Mouse (Mus musculus): ENCODE results near the gene Cdh24.

The Cdh24 gene

GRCm38 (mm10) chr14:54603686-54604085, 37.5 kb downstream of the Cdh24 start:
- DNase-seq: peak; percentile 10

- peak; percentile 99 for DNase-seq
Observed at GRCm38 (mm10) chr14:54603038-54603654, 38.0 kb downstream of the Cdh24 start.

GRCm38 (mm10) chr14:54602613-54603012, 38.6 kb downstream of the Cdh24 start:
- peak; percentile 12 for DNase-seq

GRCm38 (mm10) chr14:54601601-54602000, 39.6 kb downstream of the Cdh24 start:
- DNase-seq: no peak

GRCm38 (mm10) chr14:54597084-54597483, 44.1 kb downstream of the Cdh24 start:
- DNase-seq: no peak

- DNase-seq: no peak
Observed at GRCm38 (mm10) chr14:54594631-54595414, 46.3 kb downstream of the Cdh24 start.

- no peak for DNase-seq
Observed at GRCm38 (mm10) chr14:54594055-54594454, 47.1 kb downstream of the Cdh24 start.

GRCm38 (mm10) chr14:54592319-54592934, 48.7 kb downstream of the Cdh24 start:
- no peak for DNase-seq

- no peak for DNase-seq
Observed at GRCm38 (mm10) chr14:54591056-54591455, 50.1 kb downstream of the Cdh24 start.

- DNase-seq: peak; percentile 88
Observed at GRCm38 (mm10) chr14:54583681-54584338, 57.4 kb downstream of the Cdh24 start.

GRCm38 (mm10) chr14:54582536-54582935, 58.6 kb downstream of the Cdh24 start:
- DNase-seq: no peak

Measured in lung, postnatal 10 days (tissue).